Mouse (Mus musculus): ENCODE measurements around the gene Cyb5b. TPM values are rescaled to one million over a fixed set of nuclear protein-coding genes. Genes with fewer than 3 reads are reported as not detected.

Gene Cyb5b
- total RNA-seq, 1 experiment = 44.9 TPM

- Histone ChIP-seq H3K36me3 (ENCODE audit: control insufficient read depth, insufficient read depth, low read length, poor library complexity, severe bottlenecking) (peaks cover 12% of the 10 kb centered on the region), H3K4me1 (ENCODE audit: control insufficient read depth in 2 of 2, insufficient read depth in 2 of 2, low read length in 2 of 2, poor library complexity in 1 of 2) (peaks cover 0 to 2% of the 10 kb centered on the region in 2 experiments; a peak in 1 of 4 replicates), H3K9me3 (ENCODE audit: control insufficient read depth, insufficient read depth, low read depth, low read length) (no peaks in the 10 kb centered on the region), H3K4me3 (ENCODE audit: insufficient read depth in 1 of 2, low read depth in 1 of 2, low read length in 2 of 2, poor library complexity in 1 of 2, severe bottlenecking in 1 of 2) (no peak overlapping the region), H3K9ac (ENCODE audit: insufficient read depth, low read depth, low read length, poor library complexity, severe bottlenecking) (peak overlapping the region; percentile 25; the same call in 1 of the 2 replicates), H3K27ac (ENCODE audit: insufficient read depth, low read depth, low read length, poor library complexity, severe bottlenecking) (no peak overlapping the region)
- no peak for DNase-seq (ENCODE audit: low read depth, low spot score)
- TF ChIP-seq ZC3H11A (IDR thresholded peaks at IDR 0.05; ENCODE audit: borderline replicate concordance, low read depth, low read length) = no peak
- no peak for TF ChIP-seq CHD2 (IDR thresholded peaks at IDR 0.05; ENCODE audit: low read depth, low read length)
- TF ChIP-seq ZNF384 (IDR thresholded peaks at IDR 0.05; ENCODE audit: low read depth, low read length) = 0 out of 2 replicates have a peak, but pooled peaks have one; percentile 25
- in situ Hi-C loops (cut with MboI; ENCODE audit: low sequenced_read_pairs in 2 of 2, unreplicated experiment in 2 of 2) = no loop called here
Measured at GRCm38 (mm10) chr8:107153326-107154210, 3.1 kb downstream of the Cyb5b start.

- Histone ChIP-seq H3K27ac (ENCODE audit: insufficient read depth, low read depth, low read length, poor library complexity, severe bottlenecking) (no peak overlapping the region), H3K4me1 (ENCODE audit: control insufficient read depth in 2 of 2, insufficient read depth in 2 of 2, low read length in 2 of 2, poor library complexity in 1 of 2) (no peaks in the 10 kb centered on the region), H3K36me3 (ENCODE audit: control insufficient read depth, insufficient read depth, low read length, poor library complexity, severe bottlenecking) (peaks cover 12% of the 10 kb centered on the region), H3K4me3 (ENCODE audit: insufficient read depth in 1 of 2, low read depth in 1 of 2, low read length in 2 of 2, poor library complexity in 1 of 2, severe bottlenecking in 1 of 2) (no peak overlapping the region), H3K9me3 (ENCODE audit: control insufficient read depth, insufficient read depth, low read depth, low read length) (no peaks in the 10 kb centered on the region), H3K9ac (ENCODE audit: insufficient read depth, low read depth, low read length, poor library complexity, severe bottlenecking) (no peak overlapping the region)
- in situ Hi-C loops (cut with MboI; ENCODE audit: low sequenced_read_pairs in 2 of 2, unreplicated experiment in 2 of 2) = no loop called here
- DNase-seq (ENCODE audit: low read depth, low spot score) = no peak
- no peak for TF ChIP-seq CHD2 (IDR thresholded peaks at IDR 0.05; ENCODE audit: low read depth, low read length)
- no peak for TF ChIP-seq ZC3H11A (IDR thresholded peaks at IDR 0.05; ENCODE audit: borderline replicate concordance, low read depth, low read length)
Measured at GRCm38 (mm10) chr8:107156816-107157215, 6.4 kb downstream of the Cyb5b start.

DNA sequence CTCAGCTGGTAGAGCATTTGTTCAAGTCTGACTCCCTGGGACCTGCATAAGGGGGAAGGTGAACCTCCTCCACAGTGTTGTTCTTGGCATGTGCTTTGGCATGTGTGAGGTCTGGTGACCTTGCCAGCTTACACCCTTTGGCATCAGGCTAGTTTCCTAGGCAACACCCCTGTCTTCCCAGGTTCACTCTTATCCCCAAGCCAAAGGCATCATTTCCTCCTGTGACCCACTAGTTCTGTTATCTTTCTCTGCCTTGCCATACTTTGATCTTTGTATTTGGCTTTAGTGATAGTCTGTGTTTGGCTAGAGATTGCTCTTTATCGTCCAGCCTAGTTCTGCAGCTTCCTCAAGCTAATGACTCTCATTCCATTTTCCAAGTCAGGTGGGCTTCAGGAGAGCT lies 7.4 kb downstream of the Cyb5b start:
- no peaks in the 10 kb centered on the region for H3K4me1 ChIP-seq (ENCODE audit: control insufficient read depth in 2 of 2, insufficient read depth in 2 of 2, low read length in 2 of 2, poor library complexity in 1 of 2)
- peaks cover 13% of the 10 kb centered on the region for H3K36me3 ChIP-seq (ENCODE audit: control insufficient read depth, insufficient read depth, low read length, poor library complexity, severe bottlenecking)
- H3K27ac ChIP-seq (ENCODE audit: insufficient read depth, low read depth, low read length, poor library complexity, severe bottlenecking) = no peak overlapping the region
- in situ Hi-C loops (cut with MboI; ENCODE audit: low sequenced_read_pairs in 2 of 2, unreplicated experiment in 2 of 2) = no loop called here
- H3K9ac ChIP-seq (ENCODE audit: insufficient read depth, low read depth, low read length, poor library complexity, severe bottlenecking) = no peak overlapping the region
- no peak for TF ChIP-seq HCFC1 (IDR thresholded peaks at IDR 0.05; ENCODE audit: borderline replicate concordance, insufficient read depth, low read length)
- TF ChIP-seq MAFK (IDR thresholded peaks at IDR 0.05; ENCODE audit: insufficient read depth, low read depth, low read length) = no peak
- TF ChIP-seq ZNF384 (IDR thresholded peaks at IDR 0.05; ENCODE audit: low read depth, low read length) = no peak
- no peak for TF ChIP-seq ZC3H11A (IDR thresholded peaks at IDR 0.05; ENCODE audit: borderline replicate concordance, low read depth, low read length)
- TF ChIP-seq CHD2 (IDR thresholded peaks at IDR 0.05; ENCODE audit: low read depth, low read length) = no peak
- H3K4me3 ChIP-seq (ENCODE audit: insufficient read depth in 1 of 2, low read depth in 1 of 2, low read length in 2 of 2, poor library complexity in 1 of 2, severe bottlenecking in 1 of 2) = no peak overlapping the region
- DNase-seq (ENCODE audit: low read depth, low spot score) = no peak
- no peaks in the 10 kb centered on the region for H3K9me3 ChIP-seq (ENCODE audit: control insufficient read depth, insufficient read depth, low read depth, low read length)

DNA sequence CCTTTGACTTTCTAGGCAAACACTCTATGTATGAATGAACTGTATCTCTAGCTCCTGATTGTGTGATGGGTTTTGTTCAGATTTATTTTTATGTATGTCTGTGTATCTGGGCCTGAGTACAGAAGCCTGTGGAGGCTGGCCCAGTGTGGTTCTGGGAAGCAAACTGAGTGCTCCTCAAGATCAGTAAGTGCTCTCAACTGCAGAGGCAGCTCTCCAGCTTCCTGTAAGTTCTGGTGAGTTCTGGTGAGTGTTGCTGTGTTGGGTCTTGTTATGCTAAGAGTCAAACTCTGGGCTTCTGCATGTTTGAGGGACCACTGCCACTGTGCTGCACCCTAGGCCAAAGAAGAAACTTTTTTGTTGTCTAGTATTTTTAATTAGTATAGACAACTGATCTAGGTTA lies 8.4 kb downstream of the Cyb5b start:
- Histone ChIP-seq H3K36me3 (ENCODE audit: control insufficient read depth, insufficient read depth, low read length, poor library complexity, severe bottlenecking) (peaks cover 7% of the 10 kb centered on the region), H3K27ac (ENCODE audit: insufficient read depth, low read depth, low read length, poor library complexity, severe bottlenecking) (no peak overlapping the region), H3K4me3 (ENCODE audit: insufficient read depth in 1 of 2, low read depth in 1 of 2, low read length in 2 of 2, poor library complexity in 1 of 2, severe bottlenecking in 1 of 2) (no peak overlapping the region), H3K4me1 (ENCODE audit: control insufficient read depth in 2 of 2, insufficient read depth in 2 of 2, low read length in 2 of 2, poor library complexity in 1 of 2) (no peaks in the 10 kb centered on the region), H3K9me3 (ENCODE audit: control insufficient read depth, insufficient read depth, low read depth, low read length) (no peaks in the 10 kb centered on the region), H3K9ac (ENCODE audit: insufficient read depth, low read depth, low read length, poor library complexity, severe bottlenecking) (no peak overlapping the region)
- in situ Hi-C loops (cut with MboI; ENCODE audit: low sequenced_read_pairs in 2 of 2, unreplicated experiment in 2 of 2) = no loop called here
- TF ChIP-seq HCFC1 (IDR thresholded peaks at IDR 0.05; ENCODE audit: borderline replicate concordance, insufficient read depth, low read length) (no peak), ZNF384 (IDR thresholded peaks at IDR 0.05; ENCODE audit: low read depth, low read length) (no peak), ZC3H11A (IDR thresholded peaks at IDR 0.05; ENCODE audit: borderline replicate concordance, low read depth, low read length) (no peak)
- no peak for DNase-seq (ENCODE audit: low read depth, low spot score)

Data from ES-E14 (cell line).